Mouse (Mus musculus): ENCODE data around the gene Zfp704.
A peak's percentile ranks its signal among the peaks of the same experiment; 100 is the strongest.
"Not testable (repeated sequence)": the region's sequence is repeated elsewhere in the genome, so short reads cannot be mapped to it uniquely, and the experiment has no call there.

The Zfp704 gene

GRCm38 (mm10) chr3:9594457-9594856 lies 15.4 kb downstream of the Zfp704 start:
- DNase-seq: no peak

DNA sequence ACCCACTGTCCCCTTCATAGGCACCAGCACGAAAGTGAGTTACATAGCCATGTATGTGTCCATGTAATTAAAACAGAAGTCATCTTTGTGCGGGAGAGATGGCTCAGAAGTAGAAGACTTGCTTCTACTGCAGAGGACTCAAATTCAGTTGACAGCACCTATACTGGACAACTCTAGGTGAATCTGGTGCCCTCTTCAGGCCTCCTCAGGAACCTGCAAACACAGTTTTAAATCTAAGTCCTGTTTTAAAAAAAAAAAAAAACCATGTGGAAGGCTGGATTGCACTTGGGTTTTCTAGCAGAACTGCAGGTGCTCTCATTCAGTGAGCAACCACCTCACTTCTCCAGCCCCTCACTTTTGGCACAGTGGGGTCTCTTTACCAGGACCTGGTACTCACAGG lies 16.1 kb downstream of the Zfp704 start:
- peak; percentile 64 for DNase-seq

DNA sequence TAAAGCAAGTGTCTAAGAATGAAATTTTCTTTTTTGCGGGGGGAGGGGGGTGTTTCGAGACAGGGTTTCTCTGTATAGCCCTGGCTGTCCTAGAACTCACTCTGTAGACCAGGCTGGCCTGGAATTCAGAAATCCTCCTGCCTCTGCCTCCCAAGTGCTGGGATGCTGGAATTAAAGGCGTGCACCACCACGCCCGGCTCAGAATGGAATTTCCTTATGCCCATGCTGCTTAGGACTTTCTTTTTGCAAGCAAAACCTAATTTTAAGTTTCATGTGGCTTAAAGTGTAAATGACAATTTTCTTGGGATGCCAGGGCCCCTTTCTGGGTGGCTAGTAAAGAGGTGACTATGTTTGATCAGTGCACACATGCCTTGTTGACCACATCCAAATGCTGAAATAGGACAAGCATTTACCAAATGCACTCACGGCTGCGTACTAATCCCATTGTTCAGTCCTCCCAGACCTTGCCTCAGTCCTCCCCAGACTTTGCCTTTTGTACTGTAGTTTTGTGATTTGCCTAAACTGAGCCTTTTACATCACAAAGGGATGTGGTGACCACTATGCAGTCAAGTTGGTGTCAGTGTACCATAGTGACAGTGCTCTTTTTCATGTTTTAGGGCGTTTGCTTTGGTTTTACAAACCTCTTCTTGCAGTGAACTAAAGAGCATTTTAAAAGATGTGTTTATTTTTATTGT lies 18.3 kb downstream of the Zfp704 start:
- DNase-seq: no peak

DNA sequence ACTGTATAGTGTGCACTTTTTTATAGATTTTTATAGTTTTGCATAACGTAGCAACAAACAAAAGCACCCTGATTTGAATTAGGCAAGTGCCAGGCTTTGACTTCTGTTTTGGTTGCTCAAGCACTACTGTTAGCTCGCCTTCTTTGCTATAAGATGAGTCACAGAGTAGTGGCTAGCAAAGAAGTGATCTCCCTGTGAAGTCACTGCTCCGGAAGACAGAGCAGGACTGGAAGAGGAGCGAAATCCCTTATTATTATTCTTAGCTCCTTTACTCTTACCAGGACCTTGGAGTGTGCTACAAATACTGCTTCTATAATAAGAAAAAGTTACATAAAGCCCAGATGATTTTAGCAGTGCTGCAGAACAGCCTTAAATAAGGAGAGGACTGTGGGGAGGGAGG lies 21.2 kb downstream of the Zfp704 start:
- no peak for DNase-seq

DNA sequence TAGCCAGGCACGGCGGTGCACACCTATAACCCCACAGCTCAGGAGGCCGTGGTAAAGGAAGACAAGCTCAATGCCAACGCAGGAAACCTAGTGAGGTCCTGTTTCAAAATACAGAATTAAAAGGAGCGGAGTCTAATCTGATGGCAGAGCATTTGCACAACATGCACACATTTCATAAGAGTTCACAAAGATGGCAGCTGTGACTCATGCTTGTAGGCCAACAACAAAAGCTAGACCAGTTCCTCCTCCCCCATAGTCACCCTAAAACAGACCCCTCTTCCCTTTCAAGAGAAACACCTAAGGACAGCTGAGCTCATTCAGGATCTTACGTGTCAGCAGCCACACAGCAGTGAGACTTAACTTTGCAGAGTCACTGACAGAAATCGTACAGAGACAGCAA lies 22.6 kb downstream of the Zfp704 start:
- DNase-seq: no peak

- DNase-seq: no peak
These were observed 26.4 kb downstream of the Zfp704 start for GRCm38 (mm10) chr3:9583516-9583915.

DNA sequence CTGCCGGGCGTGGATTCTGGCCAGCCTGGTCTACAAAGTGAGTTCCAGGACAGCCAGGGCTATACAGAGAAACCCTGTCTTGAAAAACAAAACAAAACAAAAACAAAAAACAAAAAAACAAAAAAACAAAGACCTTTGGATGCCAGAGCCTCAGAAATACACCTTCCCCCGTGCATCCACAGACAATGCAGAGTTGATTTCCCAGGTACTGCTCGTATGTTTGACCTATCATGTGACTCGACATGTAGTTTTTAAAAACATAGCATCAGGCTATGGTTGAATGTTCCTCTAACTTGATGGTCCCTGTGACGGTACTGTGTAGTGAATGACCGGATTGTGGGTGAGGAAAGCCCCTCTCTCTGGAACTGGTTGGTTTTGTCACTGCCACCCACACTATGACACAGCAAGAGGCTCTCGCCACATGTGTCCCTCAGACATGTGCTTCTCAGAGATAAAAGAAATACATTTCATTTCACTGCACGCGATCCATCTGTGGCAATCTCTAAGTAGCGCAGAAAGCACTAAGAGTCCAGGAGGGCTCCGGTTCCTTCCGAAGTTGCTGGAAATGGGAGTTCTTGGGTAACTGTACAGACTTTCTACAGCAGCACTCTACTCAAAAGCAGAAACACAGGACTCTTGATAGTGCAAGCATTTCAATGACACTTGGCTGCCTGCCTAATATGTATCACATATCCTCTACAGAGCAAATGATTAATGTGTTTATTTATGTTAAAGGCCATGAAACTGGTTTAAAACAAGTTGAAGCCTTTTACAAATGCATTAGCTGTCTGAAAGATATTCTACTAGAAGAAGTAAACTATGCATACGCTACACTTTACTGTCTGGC lies 28.7 kb downstream of the Zfp704 start:
- no peak for DNase-seq

DNA sequence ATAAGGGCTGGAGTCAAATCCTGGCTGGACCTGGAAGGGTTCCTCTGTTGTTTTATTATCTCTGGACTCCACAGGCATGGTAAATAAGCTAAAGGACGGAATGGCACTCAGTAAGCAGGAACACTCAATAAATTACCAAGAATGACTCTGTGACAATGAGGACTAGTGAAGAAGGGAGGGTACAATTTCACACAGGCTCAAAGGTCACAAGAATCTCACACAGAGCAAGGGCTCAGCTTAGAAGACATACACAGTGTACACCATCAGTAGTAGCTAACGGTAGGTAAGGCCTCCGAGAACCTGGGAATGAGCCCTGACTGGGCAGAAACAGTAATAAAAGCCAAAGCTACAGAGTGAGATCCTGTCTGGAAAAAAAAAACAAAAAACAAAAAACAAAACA lies 29.8 kb downstream of the Zfp704 start:
- DNase-seq: no peak

- no peak for DNase-seq
These were observed 30.7 kb downstream of the Zfp704 start for GRCm38 (mm10) chr3:9579028-9579643.

DNA sequence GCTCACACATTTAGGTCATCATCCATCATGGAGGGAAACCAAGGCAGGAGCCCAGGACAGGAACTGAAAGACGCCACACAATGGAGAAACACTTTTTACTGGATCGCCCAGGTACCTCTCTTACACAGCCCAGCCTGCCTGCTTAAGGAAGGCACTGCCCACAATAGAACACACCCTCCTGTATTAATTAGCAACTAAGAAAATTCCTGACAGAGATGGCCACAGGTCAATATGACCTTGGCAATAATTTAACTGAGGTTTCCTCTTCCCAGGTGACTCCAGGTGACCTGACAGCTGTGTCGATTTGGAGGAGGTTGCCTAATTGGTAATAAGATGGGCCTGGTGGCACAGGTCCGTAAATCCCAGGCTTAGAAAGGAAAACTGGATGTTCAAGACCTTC lies 33.0 kb downstream of the Zfp704 start:
- DNase-seq: no peak

GRCm38 (mm10) chr3:9574305-9574704 lies 35.6 kb downstream of the Zfp704 start:
- DNase-seq: no peak

- DNase-seq: no peak
These were observed 36.3 kb downstream of the Zfp704 start for GRCm38 (mm10) chr3:9573581-9573980.

DNA sequence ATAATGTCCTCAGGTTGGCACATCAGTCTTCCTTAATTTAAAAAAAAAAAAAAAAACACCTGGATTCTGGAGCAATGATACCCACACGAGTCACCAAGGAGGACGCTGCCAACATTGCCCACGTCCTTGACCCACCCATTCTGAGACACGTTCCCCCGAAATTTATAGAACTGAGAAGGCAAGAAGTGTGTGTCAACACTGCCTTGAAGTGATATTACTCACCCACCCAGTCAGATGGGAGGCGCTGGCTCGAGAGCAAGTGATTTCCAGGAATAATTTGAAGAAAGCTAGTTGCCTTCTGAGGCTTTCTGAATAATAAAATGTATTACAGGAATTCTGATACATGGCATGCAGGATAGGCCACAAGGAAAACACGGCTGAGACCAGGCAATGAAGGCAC lies 37.6 kb downstream of the Zfp704 start:
- no peak for DNase-seq

DNA sequence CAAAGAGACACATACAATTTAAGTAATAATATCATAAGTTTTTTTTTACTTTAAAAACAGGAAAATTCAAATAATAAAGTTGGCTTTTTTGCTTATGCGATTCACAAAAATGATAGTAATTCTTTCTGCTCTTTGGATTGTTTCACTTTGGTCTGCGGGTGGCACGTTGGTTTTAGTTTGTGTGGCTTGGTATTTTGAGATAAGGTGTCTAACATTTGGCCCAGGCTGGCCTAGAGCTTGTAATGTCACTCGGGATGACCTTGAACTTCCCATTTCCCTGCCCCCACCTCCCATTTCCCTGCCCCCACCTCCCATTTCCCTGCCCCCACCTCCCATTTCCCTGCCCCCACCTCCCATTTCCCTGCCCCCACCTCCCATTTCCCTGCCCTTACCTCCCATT lies 39.1 kb downstream of the Zfp704 start:
- no peak for DNase-seq

- not testable (repeated sequence) for DNase-seq
These were observed 40.2 kb downstream of the Zfp704 start for GRCm38 (mm10) chr3:9569706-9570105.

DNA sequence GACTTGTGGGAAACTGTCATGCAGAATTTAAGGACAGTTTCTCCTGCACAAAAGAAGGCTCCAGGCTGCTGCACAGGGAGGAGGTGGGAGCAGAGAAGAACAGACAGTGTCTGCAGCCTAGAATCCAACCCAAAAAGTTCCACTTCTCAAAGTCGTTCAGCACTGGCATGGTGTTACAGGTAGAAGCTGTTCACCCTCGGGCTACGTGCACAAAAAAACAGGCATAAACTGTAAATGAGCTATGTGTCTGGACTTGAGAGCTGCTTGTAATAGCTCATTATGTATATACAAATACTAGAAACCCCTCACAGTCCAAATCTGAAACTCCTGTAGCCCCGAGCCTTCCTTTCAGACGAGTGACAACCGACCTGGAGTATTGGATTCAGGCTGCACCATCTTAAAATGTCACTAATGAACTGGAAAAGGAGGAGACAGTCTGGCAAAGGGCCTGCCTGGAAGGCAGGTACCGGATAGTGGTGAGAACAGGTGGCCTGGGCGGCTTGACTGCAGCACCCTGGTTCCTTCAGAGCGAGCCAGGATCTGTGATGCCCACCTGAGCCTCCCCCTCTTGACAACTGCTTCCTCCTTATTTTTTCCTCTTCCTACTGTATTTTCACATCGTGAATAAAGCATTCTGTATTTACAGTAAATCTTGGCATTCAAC lies 41.2 kb downstream of the Zfp704 start:
- DNase-seq: no peak

DNA sequence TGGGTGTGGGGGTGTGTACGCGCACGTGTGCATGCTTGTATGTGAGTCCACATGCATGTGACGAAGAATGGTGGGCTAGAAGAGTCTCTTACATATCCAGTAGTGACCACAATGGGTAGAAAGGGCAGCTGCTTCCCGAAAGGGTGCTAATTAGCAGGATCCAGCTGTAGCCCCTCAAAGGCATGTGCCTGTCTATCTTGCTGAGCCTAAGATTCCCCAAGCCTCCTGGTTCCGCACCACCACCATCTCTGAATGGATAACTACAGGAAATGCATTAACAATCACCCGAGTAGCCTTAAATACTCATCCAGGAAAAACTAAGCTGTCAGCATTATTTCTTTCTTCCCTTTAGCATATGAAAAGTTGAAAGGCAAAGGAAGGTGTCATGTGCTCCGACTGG lies 41.9 kb downstream of the Zfp704 start:
- DNase-seq: no peak

DNA sequence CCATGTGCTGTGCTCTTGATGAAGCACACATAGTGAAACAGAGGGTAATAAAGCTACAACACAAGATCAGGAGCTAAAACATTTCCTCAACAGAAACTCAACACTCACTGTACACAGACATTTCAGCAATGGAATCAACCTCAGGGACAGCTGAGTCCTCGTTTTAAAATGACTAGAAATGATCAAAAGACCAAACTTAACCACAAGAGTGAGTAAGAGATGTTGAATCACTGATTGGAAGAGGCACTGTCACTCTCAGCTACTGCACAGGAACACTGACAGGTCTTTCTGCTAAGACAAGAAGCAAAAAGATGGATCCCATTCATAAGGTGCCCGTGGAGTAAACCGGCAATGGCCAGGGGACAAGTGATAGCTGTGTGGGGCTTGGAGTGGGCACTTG lies 43.1 kb downstream of the Zfp704 start:
- DNase-seq: no peak

GRCm38 (mm10) chr3:9563562-9563961 lies 46.3 kb downstream of the Zfp704 start:
- no peak for DNase-seq

DNA sequence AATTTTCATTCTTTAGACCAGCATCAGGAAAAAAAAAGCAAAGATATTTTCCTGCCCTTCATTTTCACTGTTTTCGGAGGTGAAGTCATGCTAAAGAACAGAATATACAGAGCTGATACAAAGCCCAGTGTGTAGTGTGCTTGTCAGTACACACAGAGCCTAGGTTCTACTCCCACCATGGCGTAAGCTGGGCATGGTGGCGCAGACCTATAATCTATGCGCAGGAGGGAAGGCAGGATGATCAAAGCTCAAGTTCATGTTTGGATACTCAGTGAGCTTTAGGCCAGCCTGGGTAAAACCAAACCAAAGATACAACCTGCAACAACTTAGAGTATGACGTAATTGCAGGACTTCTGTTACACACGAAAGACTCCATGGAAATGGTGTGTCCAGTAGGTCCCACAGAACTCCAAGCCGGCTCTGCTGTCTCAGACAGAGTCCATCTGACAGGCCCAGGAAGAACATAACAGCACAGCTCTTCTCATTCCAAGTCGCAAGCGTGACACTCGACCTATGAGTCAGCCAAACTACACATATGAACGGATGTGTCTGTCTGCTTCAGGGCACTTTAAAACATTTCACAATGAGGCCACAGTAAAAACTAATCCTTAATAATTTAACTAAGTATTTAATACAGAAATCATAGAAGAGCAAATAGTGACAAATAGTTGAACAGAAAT lies 47.1 kb downstream of the Zfp704 start:
- DNase-seq: no peak

DNA sequence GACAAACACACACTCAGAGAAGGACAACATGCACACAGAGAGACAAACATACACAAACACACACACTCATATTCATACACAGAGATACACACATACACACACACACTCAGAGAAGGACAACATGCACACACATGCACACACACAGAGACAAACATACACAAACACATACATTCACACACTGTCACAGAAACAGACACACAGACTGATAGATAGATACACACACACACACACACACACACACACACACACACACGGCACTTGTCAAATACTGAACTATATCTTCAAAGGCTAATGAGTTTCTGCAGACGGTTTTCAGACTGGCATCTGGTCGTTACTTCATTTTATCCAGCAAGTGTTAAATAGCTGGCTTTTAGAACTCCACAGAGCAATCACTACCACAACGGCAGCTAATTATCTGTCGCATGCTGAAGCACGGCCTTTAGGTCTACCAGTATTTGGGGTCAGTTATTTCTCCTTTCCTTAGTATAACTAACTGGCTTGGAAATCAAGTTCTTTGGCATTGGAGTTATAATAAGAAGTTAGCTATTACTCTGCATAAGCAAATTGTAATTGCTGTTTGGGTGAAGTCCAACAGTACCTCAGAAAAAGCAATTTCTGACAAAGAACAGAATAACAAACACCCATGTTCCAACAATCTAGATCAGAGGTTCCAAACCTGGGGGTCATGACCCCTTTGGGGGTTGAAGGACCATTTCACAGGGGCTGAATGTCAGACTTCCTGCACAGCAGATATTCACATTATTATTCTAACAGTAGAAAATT lies 51.9 kb downstream of the Zfp704 start:
- DNase-seq: no peak

DNA sequence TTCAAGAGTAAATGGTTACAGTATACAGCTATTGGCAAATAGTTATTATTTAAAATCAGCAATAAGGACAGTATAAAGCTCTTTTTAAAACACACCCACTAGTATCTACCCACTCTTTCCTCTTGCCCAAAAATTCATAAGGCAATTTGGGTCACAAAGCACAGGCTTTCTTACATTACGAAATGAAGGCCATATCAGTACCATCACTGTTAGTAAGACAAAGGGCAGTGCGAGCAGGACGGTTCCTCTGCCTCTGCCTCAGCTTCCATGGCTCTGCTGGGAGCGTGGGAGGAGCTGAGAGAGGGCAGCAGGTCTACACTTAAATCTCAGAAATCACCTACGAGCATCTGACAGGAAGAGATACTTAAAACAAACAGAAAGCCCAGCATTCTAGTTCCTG lies 53.7 kb downstream of the Zfp704 start:
- DNase-seq: no peak

Data from thymus, postnatal 4 days (tissue).